Mouse (Mus musculus) urinary bladder, postnatal 14 days (tissue): ENCODE data around the gene Hs6st3.

Source experiments
- DNase-seq: peaks from one replicate; pipeline ENCODE4 v3.0.0; 2021; ENCODE audit warnings: low spot score

Hs6st3 gene

DNA sequence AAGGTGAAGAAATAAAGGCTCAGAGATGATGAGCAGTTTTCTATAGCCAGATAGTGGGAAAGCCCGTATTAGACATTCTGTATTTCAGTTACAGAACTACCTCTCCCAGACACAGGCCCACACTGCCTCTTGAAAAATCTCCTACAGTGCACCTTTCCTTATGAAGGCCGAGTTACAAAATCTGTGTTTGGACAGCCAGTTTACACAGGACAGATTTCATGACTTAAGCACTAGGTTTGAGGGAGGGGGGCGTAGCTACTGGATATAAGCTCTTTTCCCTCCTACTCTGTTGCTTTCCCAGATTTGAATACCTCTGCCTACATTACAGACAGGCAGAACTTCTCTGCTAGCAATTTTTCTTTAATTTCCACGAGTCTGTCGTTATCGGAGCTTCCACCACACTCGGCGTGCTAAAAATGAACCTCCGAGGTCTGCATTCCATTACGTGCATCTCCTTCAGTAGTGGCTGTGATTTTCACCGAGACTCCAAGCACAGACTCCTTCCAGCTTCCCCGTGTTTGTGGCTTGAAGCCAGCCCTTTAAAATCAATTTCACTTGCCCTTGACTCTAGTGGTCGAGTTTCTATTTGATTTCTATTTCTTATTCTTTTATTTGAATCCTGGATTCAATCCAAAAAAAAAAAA is 770.0 kb downstream of the Hs6st3 start:
- DNase-seq, result no peak

DNA sequence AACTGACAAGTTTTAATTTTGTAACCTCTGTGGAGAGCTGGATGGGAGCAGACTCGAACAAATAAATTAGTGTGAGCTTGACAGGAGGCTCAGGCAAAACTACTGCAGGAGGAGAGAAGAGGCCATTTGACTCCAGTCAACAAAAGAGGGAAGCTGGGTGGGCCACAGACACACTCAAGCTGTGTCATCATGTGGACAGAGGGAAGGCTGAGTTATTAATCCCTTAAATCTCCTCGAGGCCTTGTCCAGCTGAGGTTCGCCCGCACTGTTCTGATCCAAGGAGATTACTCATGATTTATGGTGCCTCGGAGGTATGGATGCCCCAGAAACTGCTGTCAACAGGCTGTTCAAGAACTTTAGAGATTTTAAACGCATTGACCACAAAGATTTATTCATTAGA is 776.4 kb downstream of the Hs6st3 start:
- no peak for DNase-seq

DNA sequence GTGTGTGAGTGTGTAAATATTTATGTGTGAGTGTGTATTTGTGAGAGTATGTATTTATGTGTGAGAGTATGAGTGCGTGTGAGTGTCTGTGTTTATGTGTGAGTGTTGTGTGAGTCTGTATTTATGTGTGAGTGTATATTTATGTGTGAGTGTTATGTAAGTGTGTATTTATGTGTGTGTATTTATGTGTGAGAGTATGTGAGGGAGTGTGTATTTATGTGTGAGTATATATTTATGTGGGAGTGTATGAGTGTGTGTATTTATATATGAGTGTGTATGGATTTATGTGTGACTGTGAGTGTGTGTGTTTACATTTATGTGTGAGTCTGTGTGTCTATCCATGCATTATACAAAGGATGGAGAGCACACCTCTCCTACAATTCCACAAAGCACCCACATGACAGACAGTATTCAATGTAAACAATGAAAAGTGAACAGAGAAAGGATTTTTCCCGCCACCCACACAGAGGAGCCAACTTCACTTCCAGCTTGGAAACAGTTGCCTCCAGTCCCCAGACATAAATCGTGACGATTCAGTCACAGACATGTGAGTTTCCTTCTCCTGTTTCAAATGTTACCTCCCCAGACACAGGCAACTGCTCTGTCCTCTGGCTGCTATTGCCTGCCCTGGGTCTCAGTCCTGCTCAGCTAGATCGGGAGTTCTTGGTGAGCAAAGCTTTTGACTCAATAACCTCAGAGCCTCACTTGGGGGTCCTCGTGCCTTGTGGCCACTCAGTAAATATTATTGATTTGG is 780.3 kb downstream of the Hs6st3 start:
- DNase-seq, result no peak

DNA sequence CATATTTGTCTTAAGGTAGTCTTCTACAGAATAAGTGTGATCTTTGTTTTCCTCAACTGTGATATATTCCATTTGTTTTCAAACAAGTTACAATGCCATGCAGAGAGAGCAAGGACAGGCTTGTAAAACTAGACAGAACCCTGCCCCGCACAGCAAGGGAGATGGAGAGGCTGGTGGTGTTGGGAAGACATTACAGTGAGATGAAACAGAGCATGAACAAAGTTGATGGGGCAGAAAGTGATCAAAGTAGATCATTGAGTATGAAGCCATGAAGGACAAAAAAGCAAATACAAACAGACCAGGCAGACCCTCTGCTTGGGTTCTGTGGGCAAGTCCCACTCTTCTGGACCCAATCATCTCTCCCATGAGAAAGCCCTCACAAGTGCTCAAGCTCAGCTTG is 781.0 kb downstream of the Hs6st3 start:
- DNase-seq, result no peak
